Mouse (Mus musculus): ENCODE measurements around the gene Nbas. TPM values are rescaled to one million over a fixed set of nuclear protein-coding genes. Genes with fewer than 3 reads are reported as not detected.

Nbas gene
- polyA plus RNA-seq, 1 experiment: 12.3 TPM

GRCm38 (mm10) chr12:13360183-13360811 is 91.4 kb downstream of the Nbas start:
- Histone ChIP-seq H3K27me3 (ENCODE audit: control insufficient read depth, insufficient read depth, low read length) (no peaks in the 10 kb centered on the region), H3K36me3 (ENCODE audit: control insufficient read depth, insufficient read depth, low read length) (0 out of 2 replicates have a peak, but pooled peaks cover 3% of the 10 kb centered on the region), H3K27ac (ENCODE audit: control insufficient read depth, insufficient read depth, low read length) (no peak overlapping the region), H3K4me1 (replicated peaks; ENCODE audit: control insufficient read depth, insufficient read depth, low read length) (no peaks in the 10 kb centered on the region; the same call in 1 of the 2 replicates), H3K4me3 (ENCODE audit: control insufficient read depth, insufficient read depth, low read length) (no peak overlapping the region)
- WGBS: 87% methylated on average over 7 of the region's 7 CpGs
- no peak for TF ChIP-seq POLR2A (IDR thresholded peaks at IDR 0.05; ENCODE audit: control insufficient read depth, extremely low read depth, insufficient read depth, low read length, poor library complexity)
- TF ChIP-seq CTCF (IDR thresholded peaks at IDR 0.05; ENCODE audit: borderline replicate concordance, control insufficient read depth, extremely low read depth, insufficient read depth, low read length, poor library complexity): no peak
- no peak for DNase-seq

GRCm38 (mm10) chr12:13381580-13381979 is 112.6 kb downstream of the Nbas start:
- no peaks in the 10 kb centered on the region for H3K27me3 ChIP-seq (ENCODE audit: control insufficient read depth, insufficient read depth, low read length)
- 98% methylated on average over 7 of the region's 7 CpGs for WGBS
- H3K36me3 ChIP-seq (ENCODE audit: control insufficient read depth, insufficient read depth, low read length): no peaks in the 10 kb centered on the region
- no peaks in the 10 kb centered on the region for H3K4me1 ChIP-seq (replicated peaks; ENCODE audit: control insufficient read depth, insufficient read depth, low read length)
- TF ChIP-seq POLR2A (IDR thresholded peaks at IDR 0.05; ENCODE audit: control insufficient read depth, extremely low read depth, insufficient read depth, low read length, poor library complexity) (no peak), CTCF (IDR thresholded peaks at IDR 0.05; ENCODE audit: borderline replicate concordance, control insufficient read depth, extremely low read depth, insufficient read depth, low read length, poor library complexity) (no peak)
- no peak overlapping the region for H3K4me3 ChIP-seq (ENCODE audit: control insufficient read depth, insufficient read depth, low read length)
- H3K27ac ChIP-seq (ENCODE audit: control insufficient read depth, insufficient read depth, low read length): no peak overlapping the region
- DNase-seq: no peak

GRCm38 (mm10) chr12:13382046-13382445 is 113.1 kb downstream of the Nbas start:
- Histone ChIP-seq H3K36me3 (ENCODE audit: control insufficient read depth, insufficient read depth, low read length) (no peaks in the 10 kb centered on the region), H3K4me1 (replicated peaks; ENCODE audit: control insufficient read depth, insufficient read depth, low read length) (no peaks in the 10 kb centered on the region), H3K27ac (ENCODE audit: control insufficient read depth, insufficient read depth, low read length) (no peak overlapping the region), H3K4me3 (ENCODE audit: control insufficient read depth, insufficient read depth, low read length) (no peak overlapping the region), H3K27me3 (ENCODE audit: control insufficient read depth, insufficient read depth, low read length) (no peaks in the 10 kb centered on the region)
- no peak for TF ChIP-seq CTCF (IDR thresholded peaks at IDR 0.05; ENCODE audit: borderline replicate concordance, control insufficient read depth, extremely low read depth, insufficient read depth, low read length, poor library complexity)
- no peak for DNase-seq

GRCm38 (mm10) chr12:13389644-13390043 is 120.7 kb downstream of the Nbas start:
- Histone ChIP-seq H3K27me3 (ENCODE audit: control insufficient read depth, insufficient read depth, low read length) (no peaks in the 10 kb centered on the region), H3K36me3 (ENCODE audit: control insufficient read depth, insufficient read depth, low read length) (no peaks in the 10 kb centered on the region; the same call in 1 of the 2 replicates), H3K4me3 (ENCODE audit: control insufficient read depth, insufficient read depth, low read length) (no peak overlapping the region), H3K4me1 (replicated peaks; ENCODE audit: control insufficient read depth, insufficient read depth, low read length) (no peaks in the 10 kb centered on the region), H3K27ac (ENCODE audit: control insufficient read depth, insufficient read depth, low read length) (no peak overlapping the region)
- no peak for DNase-seq
- 97% methylated on average over 1 of the region's 1 CpGs for WGBS
- TF ChIP-seq CTCF (IDR thresholded peaks at IDR 0.05; ENCODE audit: borderline replicate concordance, control insufficient read depth, extremely low read depth, insufficient read depth, low read length, poor library complexity) (no peak), POLR2A (IDR thresholded peaks at IDR 0.05; ENCODE audit: control insufficient read depth, extremely low read depth, insufficient read depth, low read length, poor library complexity) (no peak)

GRCm38 (mm10) chr12:13410191-13410590 is 141.3 kb downstream of the Nbas start:
- no peaks in the 10 kb centered on the region for H3K27me3 ChIP-seq (ENCODE audit: control insufficient read depth, insufficient read depth, low read length)
- H3K36me3 ChIP-seq (ENCODE audit: control insufficient read depth, insufficient read depth, low read length): no peaks in the 10 kb centered on the region
- no peak overlapping the region for H3K4me3 ChIP-seq (ENCODE audit: control insufficient read depth, insufficient read depth, low read length)
- no peak for DNase-seq
- TF ChIP-seq POLR2A (IDR thresholded peaks at IDR 0.05; ENCODE audit: control insufficient read depth, extremely low read depth, insufficient read depth, low read length, poor library complexity) (no peak), CTCF (IDR thresholded peaks at IDR 0.05; ENCODE audit: borderline replicate concordance, control insufficient read depth, extremely low read depth, insufficient read depth, low read length, poor library complexity) (no peak)
- no peak overlapping the region for H3K27ac ChIP-seq (ENCODE audit: control insufficient read depth, insufficient read depth, low read length)
- H3K4me1 ChIP-seq (replicated peaks; ENCODE audit: control insufficient read depth, insufficient read depth, low read length): no peaks in the 10 kb centered on the region

GRCm38 (mm10) chr12:13418651-13419050 is 149.7 kb downstream of the Nbas start:
- Histone ChIP-seq H3K27me3 (ENCODE audit: control insufficient read depth, insufficient read depth, low read length) (no peaks in the 10 kb centered on the region), H3K4me3 (ENCODE audit: control insufficient read depth, insufficient read depth, low read length) (no peak overlapping the region), H3K27ac (ENCODE audit: control insufficient read depth, insufficient read depth, low read length) (no peak overlapping the region), H3K36me3 (ENCODE audit: control insufficient read depth, insufficient read depth, low read length) (no peaks in the 10 kb centered on the region), H3K4me1 (replicated peaks; ENCODE audit: control insufficient read depth, insufficient read depth, low read length) (no peaks in the 10 kb centered on the region)
- WGBS: 96% methylated on average over 2 of the region's 2 CpGs
- no peak for DNase-seq
- TF ChIP-seq CTCF (IDR thresholded peaks at IDR 0.05; ENCODE audit: borderline replicate concordance, control insufficient read depth, extremely low read depth, insufficient read depth, low read length, poor library complexity) (no peak), POLR2A (IDR thresholded peaks at IDR 0.05; ENCODE audit: control insufficient read depth, extremely low read depth, insufficient read depth, low read length, poor library complexity) (no peak)

- Histone ChIP-seq H3K27ac (ENCODE audit: control insufficient read depth, insufficient read depth, low read length) (no peak overlapping the region), H3K4me3 (ENCODE audit: control insufficient read depth, insufficient read depth, low read length) (no peak overlapping the region), H3K27me3 (ENCODE audit: control insufficient read depth, insufficient read depth, low read length) (no peaks in the 10 kb centered on the region), H3K4me1 (replicated peaks; ENCODE audit: control insufficient read depth, insufficient read depth, low read length) (no peaks in the 10 kb centered on the region), H3K36me3 (ENCODE audit: control insufficient read depth, insufficient read depth, low read length) (no peaks in the 10 kb centered on the region)
- 95% methylated on average over 1 of the region's 1 CpGs for WGBS
- no peak for DNase-seq
- TF ChIP-seq POLR2A (IDR thresholded peaks at IDR 0.05; ENCODE audit: control insufficient read depth, extremely low read depth, insufficient read depth, low read length, poor library complexity): no peak
These were observed 161.3 kb downstream of the Nbas start for GRCm38 (mm10) chr12:13430219-13430618.
